Mouse (Mus musculus) left cerebral cortex, postnatal 10 days (tissue): Measurements from ENCODE around the gene Hmg20a. TPM values are rescaled to one million over a fixed set of nuclear protein-coding genes. Genes with fewer than 3 reads are reported as not detected.

ENCODE experiments used
- DNase-seq, 2 experiments: peaks; one replicate each; pipeline ENCODE4 v3.0.0; 2021 to 2022; ENCODE audit warnings: low spot score in 2 of 2, mixed read lengths in 1 of 2; ENCODE audit errors: extremely low spot score in 1 of 2
- intact Hi-C: fragments of 180-260 bp; cut with DNase I; formaldehyde crosslinking; loops from one replicate; pipeline ENCODE4 v1.15.1; 2025
- total RNA-seq, 2 experiments: library from RNA; stranded (reverse); gene quantifications; 2 replicates each; pipeline ENCODE4 v1.2.3; 2021

Gene Hmg20a
- total RNA-seq, 2 experiments from 2014 or later = 61.6 to 62.2 TPM

- intact Hi-C loops = no loop called here
- no peak for DNase-seq
These were observed 67.7 kb downstream of the Hmg20a start for GRCm38 (mm10) chr9:56486158-56486557.

GRCm38 (mm10) chr9:56487651-56488050 is 69.2 kb downstream of the Hmg20a start:
- no peak for DNase-seq
- intact Hi-C loops = no loop called here

- no peak for DNase-seq
These were observed 74.0 kb downstream of the Hmg20a start for GRCm38 (mm10) chr9:56492391-56492790.

GRCm38 (mm10) chr9:56492916-56493315 is 74.5 kb downstream of the Hmg20a start:
- intact Hi-C loops = no loop called here
- no peak for DNase-seq

More at GRCm38 (mm10) chr9:56492391-56492790, 74.0 kb downstream of the Hmg20a start:
- intact Hi-C loops = no loop called here

GRCm38 (mm10) chr9:56495088-56495487 is 76.7 kb downstream of the Hmg20a start:
- intact Hi-C loops = no loop called here

GRCm38 (mm10) chr9:56495795-56496232 is 77.4 kb downstream of the Hmg20a start:
- intact Hi-C loops = no loop called here
- peak in 1 of 2 experiments; percentile 12 for DNase-seq

More at GRCm38 (mm10) chr9:56495088-56495487, 76.7 kb downstream of the Hmg20a start:
- no peak for DNase-seq

GRCm38 (mm10) chr9:56496567-56496966 is 78.2 kb downstream of the Hmg20a start:
- intact Hi-C loops = no loop called here

GRCm38 (mm10) chr9:56497181-56497864 is 78.9 kb downstream of the Hmg20a start:
- no peak for DNase-seq
- intact Hi-C loops = no loop called here

More at GRCm38 (mm10) chr9:56496567-56496966, 78.2 kb downstream of the Hmg20a start:
- DNase-seq = no peak

- DNase-seq = no peak
- intact Hi-C loops = loop anchor here (10.0 kb wide), 1 partner anchor 285 kb away; no protein-coding TSS in a partner anchor
These were observed 81.1 kb downstream of the Hmg20a start for GRCm38 (mm10) chr9:56499324-56500067.

GRCm38 (mm10) chr9:56500893-56501590 is 82.6 kb downstream of the Hmg20a start:
- intact Hi-C loops = loop anchor here (10.0 kb wide), 1 partner anchor 286 kb away; no protein-coding TSS in a partner anchor
- DNase-seq = no peak

GRCm38 (mm10) chr9:56501721-56502542 is 83.5 kb downstream of the Hmg20a start:
- no peak for DNase-seq
- intact Hi-C loops = loop anchor here (10.0 kb wide), 1 partner anchor 287 kb away; no protein-coding TSS in a partner anchor

GRCm38 (mm10) chr9:56502543-56502971 is 84.1 kb downstream of the Hmg20a start:
- intact Hi-C loops = loop anchor here (10.0 kb wide), 1 partner anchor 288 kb away; no protein-coding TSS in a partner anchor
- peak in 1 of 2 experiments; percentile 51 for DNase-seq

- no peak for DNase-seq
- intact Hi-C loops = loop anchor here (10.0 kb wide), 1 partner anchor 289 kb away; no protein-coding TSS in a partner anchor
These were observed 85.5 kb downstream of the Hmg20a start for GRCm38 (mm10) chr9:56503621-56504500.

GRCm38 (mm10) chr9:56504511-56504910 is 86.1 kb downstream of the Hmg20a start:
- intact Hi-C loops = loop anchor here (10.0 kb wide), 1 partner anchor 290 kb away; no protein-coding TSS in a partner anchor

GRCm38 (mm10) chr9:56505083-56505792 is 86.8 kb downstream of the Hmg20a start:
- intact Hi-C loops = loop anchor here (5.0 to 10.0 kb wide), 2 partner anchors 243 to 290 kb away; no protein-coding TSS in a partner anchor
- DNase-seq = peak in 1 of 2 experiments; percentile 57

More at GRCm38 (mm10) chr9:56504511-56504910, 86.1 kb downstream of the Hmg20a start:
- no peak for DNase-seq
